Mouse (Mus musculus) mouse trophoblast stem cell (cell line): Measurements from ENCODE around the gene Uqcr11.

Experiments
- in situ Hi-C, 2 experiments: fragments of 300-500 bp; cut with MseI, MboI; formaldehyde crosslinking; loops; 2 replicates in 1 of 2; 3 replicates in 1 of 2; pipeline ENCODE4 v1.15.1; 2025

The Uqcr11 gene

GRCm38 (mm10) chr10:80376160-80376559, 30.5 kb downstream of the Uqcr11 start:
- in situ Hi-C loops = no loop called here

GRCm38 (mm10) chr10:80374063-80374462, 32.6 kb downstream of the Uqcr11 start:
- in situ Hi-C loops = no loop called here

GRCm38 (mm10) chr10:80372706-80373105, 33.9 kb downstream of the Uqcr11 start:
- in situ Hi-C loops = no loop called here

GRCm38 (mm10) chr10:80371983-80372382, 34.6 kb downstream of the Uqcr11 start:
- in situ Hi-C loops = no loop called here

- in situ Hi-C loops = no loop called here
Measured at GRCm38 (mm10) chr10:80371411-80371966, 35.1 kb downstream of the Uqcr11 start.

GRCm38 (mm10) chr10:80369995-80370747, 36.5 kb downstream of the Uqcr11 start:
- in situ Hi-C loops = no loop called here

GRCm38 (mm10) chr10:80368392-80368791, 38.2 kb downstream of the Uqcr11 start:
- in situ Hi-C loops = no loop called here

GRCm38 (mm10) chr10:80367954-80368353, 38.7 kb downstream of the Uqcr11 start:
- in situ Hi-C loops = no loop called here

- in situ Hi-C loops = no loop called here
Measured at GRCm38 (mm10) chr10:80365736-80366135, 40.9 kb downstream of the Uqcr11 start.

GRCm38 (mm10) chr10:80363734-80364133, 42.9 kb downstream of the Uqcr11 start:
- in situ Hi-C loops = no loop called here

GRCm38 (mm10) chr10:80357994-80358639, 48.5 kb downstream of the Uqcr11 start:
- in situ Hi-C loops = no loop called here

GRCm38 (mm10) chr10:80357336-80357735, 49.3 kb downstream of the Uqcr11 start:
- in situ Hi-C loops = no loop called here

- in situ Hi-C loops = no loop called here
Measured at GRCm38 (mm10) chr10:80356737-80357136, 49.9 kb downstream of the Uqcr11 start.

GRCm38 (mm10) chr10:80356001-80356682, 50.5 kb downstream of the Uqcr11 start, which contains the start of gene Plk5:
Gene Plk5, plus strand, starts transcription at chr10:80356459.
- in situ Hi-C loops = no loop called here

GRCm38 (mm10) chr10:80355431-80355830, 51.2 kb downstream of the Uqcr11 start:
- in situ Hi-C loops = no loop called here
